Mouse (Mus musculus) limb, embryonic 13.5 days (tissue): ENCODE results near the gene Ino80b. TPM values are rescaled to one million over a fixed set of nuclear protein-coding genes. Genes with fewer than 3 reads are reported as not detected.
A peak's percentile ranks its signal among the peaks of the same experiment; 100 is the strongest.

Source experiments
- ATAC-seq: fragments of 200-750 bp; cut with Nextera tagmentation; 2 replicates; pipeline ENCODE4 v1.8.0; 2017; ENCODE audit warnings: low read depth, moderate number of reproducible peaks, moderate TSS enrichment; ENCODE audit not compliant: low FRiP score
- H3K27ac ChIP-seq: fragments of 300-500 bp; sonication (generic); 2 replicates; pipeline ENCODE4 v1.5.1; 2015; ENCODE audit warnings: inconsistent platforms, mild to moderate bottlenecking, moderate library complexity
- H3K27me3 ChIP-seq: fragments of 300-500 bp; sonication (generic); 2 replicates; pipeline ENCODE4 v1.6.1; 2015; ENCODE audit warnings: mild to moderate bottlenecking, inconsistent platforms
- H3K36me3 ChIP-seq: fragments of 300-500 bp; sonication (generic); 2 replicates; pipeline ENCODE4 v1.6.1; 2015; ENCODE audit warnings: inconsistent platforms, mild to moderate bottlenecking, moderate library complexity
- H3K4me1 ChIP-seq: fragments of 300-500 bp; sonication (generic); 2 replicates; pipeline ENCODE4 v1.6.1; 2015; ENCODE audit warnings: inconsistent platforms
- H3K4me2 ChIP-seq: fragments of 300-500 bp; sonication (generic); replicated peaks from 2 replicates; pipeline ENCODE4 v1.6.1; 2015; ENCODE audit warnings: inconsistent platforms, mild to moderate bottlenecking, moderate library complexity
- H3K4me3 ChIP-seq: fragments of 300-500 bp; sonication (generic); 2 replicates; pipeline ENCODE4 v1.5.1; 2015; ENCODE audit warnings: moderate library complexity, mild to moderate bottlenecking, inconsistent platforms
- H3K9ac ChIP-seq: fragments of 300-500 bp; sonication (generic); 2 replicates; pipeline ENCODE4 v1.6.1; 2015; ENCODE audit warnings: mild to moderate bottlenecking, inconsistent platforms
- H3K9me3 ChIP-seq: fragments of 300-500 bp; sonication (generic); 2 replicates; pipeline ENCODE4 v1.6.1; 2016; ENCODE audit warnings: inconsistent platforms
- WGBS: fragments of 180-500 bp; shearing (Covaris S2); methylation state at CpG from one replicate; pipeline ENCODE4 v1.1.7; 2015; 5-methylcytosine and 5-hydroxymethylcytosine counted together
- polyA plus RNA-seq: library from polyadenylated mRNA; unstranded; fragments of >200 nt; fragmentation: Nextera tagmentation; extraction: Ambion mirVana; gene quantifications from 2 replicates; pipeline ENCODE4 v1.2.1, GENCODE M21; 2015

Gene Ino80b
- polyA plus RNA-seq, 1 experiment from 2014 or later: 12.4 TPM

GRCm38 (mm10) chr6:83115011-83115671 is 10.1 kb downstream of the Ino80b start, which contains the start of gene Mogs:
Gene Mogs (plus strand): TSS chr6:83115496.
- whole genome bisulfite sequencing: 1% methylated on average over 53 of the region's 58 CpGs
- Histone ChIP-seq H3K27ac (peak within 1 kb of the TSS; percentile 74), H3K9ac (peak within 1 kb of the TSS; percentile 92)

GRCm38 (mm10) chr6:83111510-83112136 is 13.6 kb downstream of the Ino80b start:
- Histone ChIP-seq H3K4me1 (peaks cover 38% of the 10 kb centered on the region), H3K27me3 (no peaks in the 10 kb centered on the region), H3K4me2 (no peak overlapping the region), H3K27ac (no peak overlapping the region), H3K4me3 (no peak overlapping the region), H3K9ac (no peak overlapping the region), H3K36me3 (peaks cover 12% of the 10 kb centered on the region; the same call in 1 of the 2 replicates), H3K9me3 (no peaks in the 10 kb centered on the region)
- WGBS: 86% methylated on average over 4 of the region's 4 CpGs
- no peak for ATAC-seq

More at GRCm38 (mm10) chr6:83115011-83115671, 10.1 kb downstream of the Ino80b start, which contains the start of gene Mogs:
- H3K9me3 ChIP-seq: no peaks in the 10 kb centered on the region
- peak; percentile 90 for ATAC-seq
- peaks cover 42% of the 10 kb centered on the region for H3K36me3 ChIP-seq
- peaks cover 34% of the 10 kb centered on the region for H3K4me1 ChIP-seq
- H3K27me3 ChIP-seq: no peaks in the 10 kb centered on the region
- H3K4me2 ChIP-seq: peak within 1 kb of the TSS; percentile 93
- H3K4me3 ChIP-seq: peak within 1 kb of the TSS; percentile 90

- Histone ChIP-seq H3K4me1 (peaks cover 22% of the 10 kb centered on the region), H3K9ac (peak within 1 kb of the TSS; percentile 95), H3K36me3 (peaks cover 15% of the 10 kb centered on the region; the same call in 1 of the 2 replicates), H3K27me3 (no peaks in the 10 kb centered on the region), H3K9me3 (no peaks in the 10 kb centered on the region), H3K27ac (peak within 1 kb of the TSS; percentile 81), H3K4me3 (peak within 1 kb of the TSS; percentile 76), H3K4me2 (peak within 1 kb of the TSS; percentile 86)
- peak; percentile 83 for ATAC-seq
- WGBS: under 1% methylated on average over 76 of the region's 76 CpGs
Observed at GRCm38 (mm10) chr6:83108762-83109668, 16.2 kb downstream of the Ino80b start, which contains the start of gene Mrpl53. Gene Mrpl53 (plus strand): TSS chr6:83109040.

- Histone ChIP-seq H3K4me2 (peak overlapping the region; percentile 86), H3K9ac (peak overlapping the region; percentile 95), H3K4me1 (peaks cover 31% of the 10 kb centered on the region), H3K27ac (no peak overlapping the region; the same call in 1 of the 2 replicates), H3K4me3 (peak overlapping the region; percentile 76), H3K9me3 (no peaks in the 10 kb centered on the region), H3K27me3 (no peaks in the 10 kb centered on the region), H3K36me3 (peaks cover 15% of the 10 kb centered on the region; the same call in 1 of the 2 replicates)
- peak; percentile 30; the same call in 1 of the 2 replicates for ATAC-seq
- WGBS: 36% methylated on average over 13 of the region's 13 CpGs
Observed at GRCm38 (mm10) chr6:83107566-83108400, 17.4 kb downstream of the Ino80b start.

GRCm38 (mm10) chr6:83104158-83104557 is 21.1 kb downstream of the Ino80b start:
- Histone ChIP-seq H3K27me3 (peaks cover 2% of the 10 kb centered on the region; the same call in 1 of the 2 replicates), H3K9ac (no peak overlapping the region), H3K36me3 (peaks cover 6% of the 10 kb centered on the region; the same call in 1 of the 2 replicates), H3K4me2 (no peak overlapping the region), H3K9me3 (no peaks in the 10 kb centered on the region), H3K4me3 (no peak overlapping the region), H3K4me1 (peaks cover 28% of the 10 kb centered on the region), H3K27ac (no peak overlapping the region)
- WGBS: 71% methylated on average over 4 of the region's 4 CpGs
- no peak for ATAC-seq

- peak overlapping the region; percentile 86; the same call in 1 of the 2 replicates for H3K9ac ChIP-seq
- no peaks in the 10 kb centered on the region for H3K9me3 ChIP-seq
- H3K36me3 ChIP-seq: peaks cover 6% of the 10 kb centered on the region; the same call in 1 of the 2 replicates
- ATAC-seq: no peak
- peak overlapping the region; percentile 99 for H3K4me2 ChIP-seq
- no peak overlapping the region for H3K27ac ChIP-seq
- peak overlapping the region; percentile 77 for H3K4me3 ChIP-seq
- H3K4me1 ChIP-seq: peaks cover 23% of the 10 kb centered on the region
- 41% methylated on average over 11 of the region's 11 CpGs for WGBS
- peaks cover 2% of the 10 kb centered on the region; the same call in 1 of the 2 replicates for H3K27me3 ChIP-seq
Observed at GRCm38 (mm10) chr6:83103130-83103650, 22.0 kb downstream of the Ino80b start.

- peaks cover 15% of the 10 kb centered on the region for H3K4me1 ChIP-seq
- 0 out of 2 replicates have a peak, but pooled peaks cover 3% of the 10 kb centered on the region for H3K36me3 ChIP-seq
- H3K9ac ChIP-seq: peak overlapping the region; percentile 86
- H3K27me3 ChIP-seq: peaks cover 2% of the 10 kb centered on the region; the same call in 1 of the 2 replicates
- ATAC-seq: peak; percentile 73
- H3K27ac ChIP-seq: peak overlapping the region; percentile 83
- under 1% methylated on average over 74 of the region's 74 CpGs for WGBS
- peak overlapping the region; percentile 99 for H3K4me2 ChIP-seq
- H3K9me3 ChIP-seq: no peaks in the 10 kb centered on the region
- peak overlapping the region; percentile 77 for H3K4me3 ChIP-seq
Observed at GRCm38 (mm10) chr6:83101688-83102556, 23.3 kb downstream of the Ino80b start.

GRCm38 (mm10) chr6:83101316-83101687 is 23.9 kb downstream of the Ino80b start, which contains the start of the genes Ccdc142 and Gm42688:
Gene Ccdc142 (plus strand): TSS chr6:83101601.
Gene Gm42688 (plus strand): TSS chr6:83101617.
- peak within 1 kb of the TSS; percentile 77 for H3K4me3 ChIP-seq
- H3K27ac ChIP-seq: peak within 1 kb of the TSS; percentile 83
- WGBS: under 1% methylated on average over 25 of the region's 25 CpGs
- peak within 1 kb of the TSS; percentile 86 for H3K9ac ChIP-seq
- 0 out of 2 replicates have a peak, but pooled peaks cover 3% of the 10 kb centered on the region for H3K36me3 ChIP-seq
- ATAC-seq: peak; percentile 89
- H3K27me3 ChIP-seq: peaks cover 2% of the 10 kb centered on the region; the same call in 1 of the 2 replicates
- H3K4me1 ChIP-seq: peaks cover 15% of the 10 kb centered on the region
- peak within 1 kb of the TSS; percentile 99 for H3K4me2 ChIP-seq
- H3K9me3 ChIP-seq: no peaks in the 10 kb centered on the region

- WGBS: 53% methylated on average over 2 of the region's 2 CpGs
- no peak overlapping the region for H3K4me3 ChIP-seq
Observed at GRCm38 (mm10) chr6:83098411-83098810, 26.8 kb downstream of the Ino80b start.

GRCm38 (mm10) chr6:83095968-83096367 is 29.3 kb downstream of the Ino80b start:
- WGBS: 53% methylated on average over 6 of the region's 6 CpGs
- peaks cover 15% of the 10 kb centered on the region for H3K27me3 ChIP-seq
- no peaks in the 10 kb centered on the region; the same call in 1 of the 2 replicates for H3K4me1 ChIP-seq
- H3K9me3 ChIP-seq: 0 out of 2 replicates have a peak, but pooled peaks cover 3% of the 10 kb centered on the region
- H3K4me2 ChIP-seq: no peak overlapping the region
- no peak overlapping the region for H3K9ac ChIP-seq
- no peak for ATAC-seq
- no peak overlapping the region for H3K27ac ChIP-seq
- no peak overlapping the region for H3K4me3 ChIP-seq
- no peaks in the 10 kb centered on the region for H3K36me3 ChIP-seq

More at GRCm38 (mm10) chr6:83098411-83098810, 26.8 kb downstream of the Ino80b start:
- no peak overlapping the region for H3K27ac ChIP-seq
- no peak overlapping the region for H3K4me2 ChIP-seq
- no peak for ATAC-seq
- no peaks in the 10 kb centered on the region for H3K36me3 ChIP-seq
- peaks cover 2% of the 10 kb centered on the region; the same call in 1 of the 2 replicates for H3K27me3 ChIP-seq
- 0 out of 2 replicates have a peak, but pooled peaks cover 3% of the 10 kb centered on the region for H3K9me3 ChIP-seq
- H3K9ac ChIP-seq: no peak overlapping the region
- H3K4me1 ChIP-seq: peaks cover 13% of the 10 kb centered on the region
